Mouse (Mus musculus): ENCODE data around the gene 5730596B20Rik. TPM values are rescaled to one million over a fixed set of nuclear protein-coding genes. Genes with fewer than 3 reads are reported as not detected.

The 5730596B20Rik gene
- total RNA-seq, 2 experiments from 2014 or later: not detected

DNA sequence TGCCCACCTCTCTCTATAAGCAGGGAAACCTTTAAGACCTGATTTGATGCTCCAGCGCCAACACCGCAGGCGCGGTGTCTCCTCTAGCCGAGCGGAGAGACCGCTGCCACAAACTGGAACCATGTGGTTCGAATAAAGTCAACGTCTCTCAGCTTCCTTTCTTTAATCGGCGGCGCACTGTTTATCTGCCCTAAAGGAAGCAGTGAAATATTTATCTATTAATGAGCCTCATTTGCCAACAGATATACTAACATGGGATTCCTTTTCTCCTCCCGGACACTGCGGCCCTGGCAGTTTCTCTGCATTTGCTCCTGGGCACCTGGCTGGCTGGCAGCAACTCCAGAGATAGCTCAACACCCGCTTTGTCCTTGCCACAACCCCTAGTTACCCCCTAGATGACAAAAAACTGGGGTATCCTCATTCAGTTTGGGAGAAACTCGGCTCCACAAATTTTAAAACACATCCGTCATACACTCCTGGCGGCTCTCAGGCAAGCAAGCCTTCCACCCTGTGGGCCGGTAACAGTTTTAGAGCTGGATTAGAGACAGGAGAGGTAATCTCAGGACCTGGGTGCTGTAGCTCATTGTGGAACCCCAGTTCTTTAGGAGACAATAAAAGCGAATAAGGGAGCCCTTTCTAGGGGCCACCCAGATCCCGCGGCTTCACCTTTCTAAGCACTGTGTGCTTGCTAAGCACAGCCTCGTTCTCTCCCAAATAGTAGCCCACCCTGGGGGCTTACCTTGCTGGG lies 40.8 kb downstream of the 5730596B20Rik start:
- no peak for DNase-seq (ENCODE audit: low spot score in 2 of 2)
- H3K27ac ChIP-seq: no peak overlapping the region
- TF ChIP-seq CTCF (conservative IDR thresholded peaks at IDR 0.05): no peak
- no peak overlapping the region for H3K4me3 ChIP-seq

DNA sequence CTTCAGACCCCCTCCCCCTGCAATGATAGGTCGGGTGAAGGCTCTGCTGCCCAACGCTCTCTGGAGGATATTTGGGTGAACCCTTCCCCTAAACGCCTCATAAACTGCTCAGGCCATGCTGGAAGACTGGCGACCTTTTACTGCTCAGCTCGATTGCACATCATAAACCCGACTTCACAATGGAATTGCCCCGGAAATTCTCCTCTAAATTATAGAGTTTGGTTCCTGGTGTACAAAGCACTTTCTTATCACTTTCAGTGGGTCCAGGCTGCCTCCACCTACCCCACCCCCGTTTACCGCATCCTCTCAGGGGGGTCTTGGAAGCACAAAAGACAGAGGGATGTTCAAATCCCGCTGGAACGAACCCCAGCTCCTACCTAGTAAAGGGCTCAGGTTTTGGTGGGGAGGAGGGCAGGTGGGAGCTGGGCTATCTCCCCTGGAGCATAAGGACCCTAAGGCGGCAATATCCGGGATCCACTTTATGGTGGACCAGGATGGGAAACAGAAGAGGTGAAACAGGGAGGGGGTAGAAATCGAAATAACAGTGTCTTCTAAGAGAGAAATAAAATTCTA lies 41.4 kb downstream of the 5730596B20Rik start:
- no peak for DNase-seq (ENCODE audit: low spot score in 2 of 2)

DNA sequence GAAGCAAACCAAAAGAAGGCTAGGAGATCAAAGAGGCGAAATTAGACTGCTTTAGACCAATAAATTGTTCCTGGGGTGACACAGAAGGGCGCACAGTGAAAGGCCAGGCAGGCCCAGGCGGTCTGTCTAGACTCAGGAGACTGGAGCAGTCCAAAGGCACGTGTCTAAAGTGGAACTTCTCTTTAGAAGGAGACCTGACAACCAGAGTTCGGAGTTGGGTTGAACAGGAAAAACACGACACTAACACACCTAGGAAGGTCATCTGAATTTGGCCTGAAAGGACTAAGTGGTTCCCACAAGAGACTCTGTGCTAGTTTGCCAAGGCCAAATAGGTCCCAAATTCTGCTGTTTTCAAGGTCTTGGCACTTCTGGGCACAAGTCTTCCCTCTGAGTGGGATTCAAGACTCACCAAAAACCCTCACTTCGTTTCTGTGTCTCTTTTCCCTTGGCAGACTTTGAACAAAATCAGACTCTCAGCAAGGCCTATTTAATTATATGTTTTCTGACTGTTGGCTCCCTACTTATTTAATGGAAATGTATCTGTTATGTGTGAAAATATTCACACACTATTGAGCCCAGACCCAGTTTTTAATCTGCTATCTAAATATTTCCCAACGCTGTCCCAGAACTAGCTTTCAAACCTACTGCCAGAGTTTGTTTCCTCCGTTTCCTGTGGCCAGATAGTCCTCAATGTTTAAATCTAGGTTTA lies 42.1 kb downstream of the 5730596B20Rik start:
- Histone ChIP-seq H3K4me3 (no peak overlapping the region), H3K27ac (no peak overlapping the region)
- TF ChIP-seq CTCF (conservative IDR thresholded peaks at IDR 0.05): no peak
- no peak for DNase-seq (ENCODE audit: low spot score in 2 of 2)

More for the DNA sequence above, 41.4 kb downstream of the 5730596B20Rik start:
- H3K4me3 ChIP-seq: no peak overlapping the region
- TF ChIP-seq CTCF (conservative IDR thresholded peaks at IDR 0.05): no peak
- H3K27ac ChIP-seq: no peak overlapping the region

DNA sequence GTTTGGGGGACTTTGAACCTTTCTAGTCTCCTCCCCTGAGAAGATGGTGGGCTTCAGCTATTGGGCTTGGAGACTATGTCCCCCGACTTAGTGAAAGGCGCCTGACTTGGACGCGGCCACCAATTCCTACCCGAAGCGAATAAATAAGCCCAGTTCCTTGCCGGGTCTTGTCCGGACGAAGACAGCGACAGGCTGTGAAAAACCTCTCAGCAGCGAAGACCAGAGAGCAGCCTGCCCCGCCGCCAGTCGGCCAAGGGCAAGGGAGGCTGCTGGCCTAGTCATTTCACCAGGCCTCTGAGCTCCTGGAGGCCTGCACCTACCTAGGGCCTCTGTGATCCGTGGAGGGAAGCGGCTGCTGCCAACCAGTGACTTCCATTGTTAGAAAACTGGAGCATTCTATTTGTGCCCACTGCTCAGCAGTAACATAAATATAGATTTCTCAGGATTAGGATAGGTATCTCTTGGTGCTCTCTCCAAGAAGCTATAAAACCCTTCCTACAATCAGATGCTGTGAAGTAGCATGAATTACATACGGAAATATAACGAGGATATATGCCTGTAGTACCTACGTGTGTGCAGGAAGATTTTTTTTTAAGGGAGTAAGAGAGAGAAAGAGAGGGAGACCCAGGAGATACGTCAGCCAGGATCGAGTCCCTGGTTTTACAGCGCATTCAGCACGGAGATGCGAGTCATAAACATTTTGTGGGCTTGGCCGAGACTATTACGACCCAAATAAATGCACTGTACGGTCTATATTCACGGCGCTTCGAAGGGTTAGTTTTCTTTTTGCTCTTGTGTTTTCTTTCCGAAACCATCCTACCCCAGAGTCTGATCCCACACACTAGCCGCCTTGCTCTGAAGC lies 42.9 kb downstream of the 5730596B20Rik start:
- TF ChIP-seq CTCF (conservative IDR thresholded peaks at IDR 0.05): no peak
- no peak overlapping the region for H3K4me3 ChIP-seq
- H3K27ac ChIP-seq: no peak overlapping the region
- DNase-seq (ENCODE audit: low spot score in 2 of 2): no peak

DNA sequence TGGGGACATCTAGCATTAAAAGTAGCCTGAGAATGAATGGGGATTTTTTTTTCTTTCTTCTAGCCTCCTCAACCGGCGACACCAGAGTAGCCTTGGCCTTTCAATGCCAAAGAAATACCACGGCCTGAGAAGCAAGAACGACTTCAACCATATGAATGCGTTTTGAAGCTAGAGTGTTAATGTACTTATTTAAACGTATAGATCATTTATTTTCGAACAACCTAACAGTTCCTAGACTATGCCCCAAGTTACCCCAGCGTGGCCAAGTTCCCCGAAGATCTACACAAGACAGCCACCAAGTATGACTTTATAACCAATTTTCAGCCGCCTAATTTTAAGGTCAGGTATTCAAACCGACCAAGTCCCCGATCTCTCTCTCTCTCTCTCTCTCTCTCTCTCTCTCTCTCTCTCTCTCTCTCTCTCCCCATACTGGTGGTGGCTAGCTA lies 43.6 kb downstream of the 5730596B20Rik start:
- no peak for DNase-seq (ENCODE audit: low spot score in 2 of 2)
- Histone ChIP-seq H3K4me3 (peak overlapping the region; percentile 63; the same call in 1 of the 2 replicates), H3K27ac (no peak overlapping the region)
- no peak for TF ChIP-seq CTCF (conservative IDR thresholded peaks at IDR 0.05)

DNA sequence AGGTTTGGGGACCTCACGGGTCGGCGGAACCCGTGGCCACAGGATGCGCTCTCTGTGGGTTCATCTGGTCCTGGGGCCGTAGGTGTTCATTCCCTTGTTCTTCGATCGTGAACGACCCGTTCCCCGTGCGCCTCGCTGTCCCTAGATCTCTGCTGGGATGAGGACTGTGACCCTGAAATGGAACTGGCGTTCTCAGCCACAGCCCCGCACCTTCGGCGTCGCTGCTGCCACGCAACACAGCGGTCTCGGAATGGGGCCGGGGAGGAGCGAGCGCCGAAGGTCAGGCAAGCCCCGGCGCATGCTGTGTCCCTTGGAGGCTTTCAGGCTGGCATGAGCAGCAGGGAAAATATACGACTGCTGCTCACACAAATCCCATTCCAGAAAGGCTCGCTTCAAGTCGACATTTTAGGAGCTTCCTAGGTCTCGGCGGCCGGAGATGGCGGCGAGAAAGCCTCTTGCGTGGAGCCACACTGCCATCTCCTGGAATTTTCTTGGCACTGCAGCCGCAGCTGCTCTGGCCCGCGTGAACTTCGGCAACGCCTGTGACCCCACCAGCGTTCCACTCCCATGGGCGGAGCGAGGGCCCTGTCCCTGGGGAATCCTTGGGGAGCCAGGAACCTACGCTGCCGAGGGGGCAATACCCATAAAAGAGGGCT lies 44.2 kb downstream of the 5730596B20Rik start, which contains the start of gene Hoxa7:
TSS of gene Hoxa7 (minus strand) at position 518 of the 656 bp plus-strand sequence.
- DNase-seq (ENCODE audit: low spot score in 2 of 2): peak; percentile 68 to 81
- H3K27ac ChIP-seq: no peak within 1 kb of the TSS
- peak within 1 kb of the TSS; percentile 63 for H3K4me3 ChIP-seq
- peak; percentile 100 for TF ChIP-seq CTCF (conservative IDR thresholded peaks at IDR 0.05)

DNA sequence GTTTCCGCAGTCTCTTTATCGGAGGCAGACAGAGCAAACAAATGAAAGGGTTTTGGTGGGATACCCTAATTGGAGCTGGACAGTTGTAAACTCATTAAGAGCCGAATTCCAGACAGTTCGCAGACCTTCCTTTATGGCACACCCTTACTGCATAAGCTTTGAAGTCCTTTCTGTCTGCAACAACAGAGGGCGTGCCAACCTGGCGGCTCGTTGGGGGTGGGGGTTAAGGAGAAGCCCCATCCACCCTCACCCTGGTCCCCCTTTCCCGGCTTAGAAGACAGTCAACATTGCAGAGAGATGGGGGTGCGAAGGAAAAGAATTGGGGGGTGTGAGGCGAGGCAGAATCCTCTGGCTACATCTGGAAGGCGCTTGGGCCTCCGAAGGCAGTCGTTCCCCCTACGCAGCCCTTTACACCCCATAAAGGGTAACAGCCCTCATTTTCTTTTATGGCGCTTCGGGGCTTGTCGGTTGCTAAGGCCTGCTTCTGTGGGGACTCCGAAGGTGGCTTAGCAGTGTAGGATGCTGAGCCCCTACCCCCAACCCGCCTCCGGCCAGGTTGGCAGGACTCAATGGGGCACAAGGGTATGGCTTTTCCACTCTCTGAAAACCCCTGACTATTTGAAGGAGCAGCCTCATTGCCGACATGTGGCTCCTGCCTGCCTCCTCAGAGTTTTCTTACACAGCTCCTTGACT lies 44.8 kb downstream of the 5730596B20Rik start:
- no peak for DNase-seq (ENCODE audit: low spot score in 2 of 2)
- TF ChIP-seq CTCF (conservative IDR thresholded peaks at IDR 0.05): no peak
- Histone ChIP-seq H3K27ac (no peak overlapping the region), H3K4me3 (peak overlapping the region; percentile 63; the same call in 1 of the 2 replicates)

DNA sequence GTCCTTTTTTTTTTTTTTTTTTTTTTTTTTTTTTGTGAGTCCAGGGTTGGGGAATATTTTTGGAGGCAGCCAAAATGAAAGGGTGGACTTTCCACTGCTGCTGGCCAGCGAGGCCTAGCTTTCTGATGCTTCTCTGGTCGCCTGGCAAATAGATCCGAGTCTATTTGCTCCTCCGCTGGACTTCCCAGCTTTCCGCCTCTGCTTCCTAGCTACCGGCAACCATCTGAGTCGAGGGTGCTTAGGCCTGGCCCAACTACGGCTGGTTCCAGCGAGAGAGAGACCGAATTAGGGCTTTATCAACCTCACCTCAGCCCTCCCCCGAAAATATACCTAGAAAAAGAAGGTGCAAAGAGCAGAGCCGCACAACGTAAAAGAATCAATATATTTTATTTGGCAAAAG lies 45.4 kb downstream of the 5730596B20Rik start:
- TF ChIP-seq CTCF (conservative IDR thresholded peaks at IDR 0.05): no peak
- DNase-seq (ENCODE audit: low spot score in 2 of 2): no peak
- H3K4me3 ChIP-seq: no peak overlapping the region
- no peak overlapping the region for H3K27ac ChIP-seq

DNA sequence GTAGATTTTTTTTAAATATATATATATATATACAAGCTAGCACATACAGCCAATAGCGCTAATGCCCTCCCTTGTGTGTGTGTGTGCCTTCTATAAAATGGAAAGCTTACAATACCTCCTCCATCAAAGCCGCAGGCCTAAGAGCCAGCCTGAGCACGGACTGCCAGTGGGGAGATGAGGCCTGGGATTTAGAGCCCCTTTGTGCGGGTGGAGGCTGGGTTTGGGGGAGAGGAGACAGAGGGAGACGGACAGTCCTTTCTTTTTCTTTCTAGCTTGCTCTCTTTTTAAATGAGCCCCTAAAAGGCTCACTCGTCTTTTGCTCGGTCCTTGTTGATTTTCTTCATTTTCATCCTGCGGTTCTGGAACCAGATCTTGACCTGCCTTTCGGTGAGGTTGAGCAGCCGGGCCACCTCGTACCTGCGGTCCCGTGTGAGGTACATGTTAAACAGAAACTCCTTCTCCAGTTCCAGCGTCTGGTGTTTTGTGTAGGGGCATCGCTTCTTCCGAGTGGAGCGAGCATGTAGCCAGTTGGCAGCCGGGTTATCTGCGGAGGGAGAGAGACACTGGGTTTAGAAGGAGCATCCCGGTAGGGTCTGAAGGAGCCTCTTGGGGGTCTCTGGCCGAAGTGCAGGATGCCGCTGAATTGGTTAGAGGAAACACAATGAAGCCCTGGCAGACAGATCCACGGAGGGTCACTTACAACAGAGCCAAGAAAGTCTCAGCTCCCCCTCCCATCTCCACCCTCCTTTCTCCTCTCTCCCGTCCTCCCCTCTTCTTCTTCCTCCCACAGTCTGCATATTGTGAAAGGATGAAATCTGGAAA lies 46.9 kb downstream of the 5730596B20Rik start:
- no peak overlapping the region for H3K4me3 ChIP-seq
- no peak for TF ChIP-seq CTCF (conservative IDR thresholded peaks at IDR 0.05)

DNA sequence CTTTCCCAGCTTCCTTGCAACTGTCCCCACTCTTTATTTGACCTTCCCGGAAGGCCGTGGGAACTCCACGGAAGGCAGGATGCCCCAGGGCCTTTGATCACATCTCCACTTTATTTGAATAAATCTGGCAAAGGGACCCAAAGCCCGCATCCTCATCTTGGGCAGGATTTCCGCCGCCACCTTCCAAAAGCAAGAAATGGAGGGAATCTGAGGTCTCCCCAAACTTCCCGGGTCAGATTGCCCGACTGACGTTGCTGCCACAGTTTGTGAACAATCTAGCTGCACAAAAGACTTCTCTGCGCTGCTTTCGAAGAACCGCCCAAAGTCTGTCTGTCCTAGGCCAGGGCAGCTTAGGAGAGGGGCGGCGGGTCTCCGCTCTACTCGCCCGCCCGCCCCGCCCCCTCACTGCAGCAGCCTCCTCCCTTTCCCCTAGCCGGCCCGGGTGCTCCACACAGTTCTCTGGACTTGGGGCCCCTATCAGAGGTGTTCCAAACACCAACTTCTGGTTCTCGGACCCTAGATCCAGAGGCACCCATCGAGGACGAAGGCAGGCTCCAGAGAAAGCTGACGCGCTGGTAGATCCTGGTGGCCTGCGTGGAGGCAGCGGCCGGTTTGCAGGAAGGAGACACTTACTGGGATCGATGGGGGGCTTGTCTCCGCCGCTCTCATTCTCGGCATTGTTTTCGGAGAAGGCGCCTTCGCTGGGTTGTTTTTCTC lies 47.8 kb downstream of the 5730596B20Rik start:
- TF ChIP-seq CTCF (conservative IDR thresholded peaks at IDR 0.05): no peak
- no peak overlapping the region for H3K27ac ChIP-seq
- H3K4me3 ChIP-seq: no peak overlapping the region
- no peak for DNase-seq (ENCODE audit: low spot score in 2 of 2)

More for the DNA sequence above, 46.9 kb downstream of the 5730596B20Rik start:
- DNase-seq (ENCODE audit: low spot score in 2 of 2): no peak
- H3K27ac ChIP-seq: no peak overlapping the region
